Comparison of ENCODE assay signal across 9 mouse cellular contexts in genomic region chr11:54775628-54776366, GRCm38 (mm10). TPM values are rescaled to one million over a fixed set of nuclear protein-coding genes. Genes with fewer than 3 reads are reported as not detected.
DNase-seq lines count a peak whose midpoint lies in the region; ATAC-seq and TF ChIP-seq lines count a peak whose summit lies in the region.
"Had no signal": no experiment of that assay in that cellular context is flagged by ENCODE, and none has a peak within 500 bp of the region (broad histone marks: within the 10 kb centered on the region; RNA-seq: fewer than 3 reads in every experiment).

No protein-coding gene starts in this region.

- no peaks in the 10 kb centered on the region for H3K4me1 ChIP-seq in hindbrain, postnatal 0 days (ENCODE audit: insufficient read depth, low read length)
- peaks cover 23% of the 10 kb centered on the region for H3K4me1 ChIP-seq in hindbrain, embryonic 12.5 days
- peaks cover 51% of the 10 kb centered on the region for H3K4me1 ChIP-seq in liver, embryonic 12.5 days

- no peaks in the 10 kb centered on the region for H3K9me3 ChIP-seq in hindbrain, postnatal 0 days (ENCODE audit: low read length)
- no peaks in the 10 kb centered on the region for H3K9me3 ChIP-seq in hindbrain, embryonic 12.5 days (replicated peaks)
- no peaks in the 10 kb centered on the region for H3K9me3 ChIP-seq in liver, embryonic 12.5 days (replicated peaks)

- H3K4me3 ChIP-seq in hindbrain, postnatal 0 days (ENCODE audit: low read length), result no peak overlapping the region
- H3K4me3 ChIP-seq in hindbrain, embryonic 12.5 days, result no peak overlapping the region
- H3K4me3 ChIP-seq in liver, embryonic 12.5 days, result no peak overlapping the region

- no peak for TF ChIP-seq CTCF in hindbrain, postnatal 0 days (IDR thresholded peaks at IDR 0.05; ENCODE audit: low read depth)

- H3K27ac ChIP-seq in hindbrain, postnatal 0 days, result peak overlapping the region; percentile 28; the same call in 1 of the 2 replicates
- no peak overlapping the region for H3K27ac ChIP-seq in hindbrain, embryonic 12.5 days
- H3K27ac ChIP-seq in liver, embryonic 12.5 days, result peak overlapping the region; percentile 20; the same call in 1 of the 2 replicates

- H3K4me2 ChIP-seq in hindbrain, postnatal 0 days (ENCODE audit: low read depth, low read length), result no peak overlapping the region
- H3K4me2 ChIP-seq in hindbrain, embryonic 12.5 days (replicated peaks), result no peak overlapping the region
- H3K4me2 ChIP-seq in liver, embryonic 12.5 days, result peak overlapping the region; percentile 48

- no peaks in the 10 kb centered on the region for H3K27me3 ChIP-seq in hindbrain, postnatal 0 days (ENCODE audit: insufficient read depth, low read length)
- H3K27me3 ChIP-seq in hindbrain, embryonic 12.5 days, result no peaks in the 10 kb centered on the region
- no peaks in the 10 kb centered on the region for H3K27me3 ChIP-seq in liver, embryonic 12.5 days (replicated peaks)

- DNase-seq in hindbrain, postnatal 0 days (ENCODE audit: low spot score), result no peak
- DNase-seq in A20 (ENCODE audit: low read depth, low spot score), result peak; percentile 67
- DNase-seq in R1 (ENCODE audit: low read depth, low spot score), result peak; percentile 18
- no peak for DNase-seq in ovary, postnatal 10 days (ENCODE audit: low spot score)
- no peak for DNase-seq in testis, postnatal 10 days (ENCODE audit: low spot score)
- DNase-seq: gastrocnemius, postnatal 25 days had no signal

- no peaks in the 10 kb centered on the region for H3K36me3 ChIP-seq in hindbrain, postnatal 0 days (ENCODE audit: insufficient read depth, low read length)
- no peaks in the 10 kb centered on the region for H3K36me3 ChIP-seq in hindbrain, embryonic 12.5 days
- no peaks in the 10 kb centered on the region for H3K36me3 ChIP-seq in liver, embryonic 12.5 days

- H3K9ac ChIP-seq in hindbrain, postnatal 0 days (replicated peaks; ENCODE audit: low read length), result no peak overlapping the region
- no peak overlapping the region for H3K9ac ChIP-seq in hindbrain, embryonic 12.5 days
- H3K9ac ChIP-seq in liver, embryonic 12.5 days, result peak overlapping the region; percentile 45

- no peak for ATAC-seq in hindbrain, postnatal 0 days
- no peak for ATAC-seq in hindbrain, embryonic 12.5 days (ENCODE audit: low FRiP score)
- ATAC-seq in liver, embryonic 12.5 days, result no peak
- ATAC-seq in monocyte, adult 5-6 weeks (replicated peaks; ENCODE audit: insufficient number of reproducible peaks, low FRiP score, low TSS enrichment, poor library complexity, severe bottlenecking), result no peak

- WGBS in hindbrain, postnatal 0 days, result 65% methylated on average over 4 of the region's 4 CpGs
- WGBS in hindbrain, embryonic 12.5 days, result 79% methylated on average over 4 of the region's 4 CpGs
- WGBS in liver, embryonic 12.5 days (ENCODE audit: insufficient replicate concordance), result 47% methylated on average over 4 of the region's 4 CpGs

RNA-seq across cellular contexts. Expression of gene Cdc42se2, which starts 11.7 kb away (rescaled TPM):
- 141 and 144 TPM in 2 replicates for total RNA-seq in hindbrain, postnatal 0 days (2014; rRNA removed)
- polyA plus RNA-seq in hindbrain, postnatal 0 days (2015; fragmentation: Nextera tagmentation; extraction: Ambion mirVana), result 139 TPM in 2 replicates
- polyA plus RNA-seq in hindbrain, embryonic 12.5 days (2016; fragmentation: Nextera tagmentation; extraction: Ambion mirVana), result 198 and 205 TPM in 2 replicates
- 28.0 and 28.5 TPM in 2 replicates for polyA plus RNA-seq in liver, embryonic 12.5 days (2016; fragmentation: Nextera tagmentation; extraction: Ambion mirVana)
- 142 to 226 TPM (median 192 TPM) in 3 replicates for total RNA-seq in monocyte, adult 5-6 weeks (2017)

Comparison
In these comparisons a context has a peak if more than half of its experiments do, and no peak if none do; other contexts are left out.
1. DNase-seq: peak in A20 (single experiment) and R1 (single experiment); none in hindbrain, postnatal 0 days (single experiment), ovary, postnatal 10 days (single experiment) and testis, postnatal 10 days (single experiment).